Mouse (Mus musculus): Measurements from ENCODE around the gene Gnat2. TPM values are rescaled to one million over a fixed set of nuclear protein-coding genes. Genes with fewer than 3 reads are reported as not detected.

The Gnat2 gene
- polyA plus RNA-seq, 1 experiment = 0.90 TPM

DNA sequence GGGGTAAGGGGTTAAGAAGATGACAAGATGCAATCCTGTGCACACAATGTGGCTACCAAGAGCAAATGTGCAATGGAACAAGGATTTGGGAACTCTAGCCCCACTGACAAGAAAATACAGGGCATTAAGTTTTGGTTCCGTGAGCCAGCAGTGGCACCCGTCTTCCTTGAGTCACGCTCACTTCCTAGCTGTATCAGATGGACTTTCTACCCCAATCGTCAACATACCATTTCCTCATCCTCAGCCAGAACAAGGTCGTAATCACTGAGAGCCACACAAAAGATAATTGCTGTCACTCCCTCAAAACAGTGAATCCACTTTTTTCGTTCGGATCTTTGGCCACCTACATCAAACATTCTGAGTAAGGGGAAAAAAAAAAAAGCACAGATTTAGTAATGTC lies 19.7 kb downstream of the Gnat2 start:
- no peaks in the 10 kb centered on the region for H3K27me3 ChIP-seq (ENCODE audit: control insufficient read depth, insufficient read depth, insufficient read length)
- TF ChIP-seq MYOD1 (IDR thresholded peaks at IDR 0.05; ENCODE audit: control insufficient read depth in 1 of 3, insufficient read length in 2 of 3, low read depth in 2 of 3) (no peak), USF1 (IDR thresholded peaks at IDR 0.05; ENCODE audit: low read depth) (no peak), TCF12 (IDR thresholded peaks at IDR 0.05; ENCODE audit: insufficient read depth, poor library complexity, severe bottlenecking) (no peak), POLR2AphosphoS2 (IDR thresholded peaks at IDR 0.05; ENCODE audit: insufficient read length, low read depth) (no peak), TCF3 (IDR thresholded peaks at IDR 0.05; ENCODE audit: insufficient read length, low read depth) (no peak), E2F4 (IDR thresholded peaks at IDR 0.05; ENCODE audit: insufficient read depth) (no peak), MAX (IDR thresholded peaks at IDR 0.05; ENCODE audit: low read depth) (no peak), REST (IDR thresholded peaks at IDR 0.05; ENCODE audit: insufficient read depth, insufficient read length) (no peak), MYOG (IDR thresholded peaks at IDR 0.05; ENCODE audit: control insufficient read depth in 1 of 3, insufficient read depth in 1 of 3, insufficient read length in 2 of 3, low read depth in 2 of 3) (no peak), CEBPB (IDR thresholded peaks at IDR 0.05; ENCODE audit: insufficient read depth, poor library complexity, severe bottlenecking) (no peak), POLR2A (IDR thresholded peaks at IDR 0.05; ENCODE audit: insufficient read length, low read depth) (no peak)
- no peak overlapping the region for H3K4me3 ChIP-seq
- H3K36me3 ChIP-seq (ENCODE audit: control insufficient read depth, insufficient read depth) = peaks cover 70% of the 10 kb centered on the region
- H3ac ChIP-seq (ENCODE audit: control insufficient read depth, insufficient read length) = no peak overlapping the region
- H3K4me2 ChIP-seq (ENCODE audit: low read depth) = no peak overlapping the region
- H3K79me2 ChIP-seq (ENCODE audit: control insufficient read depth, insufficient read depth) = no peaks in the 10 kb centered on the region

DNA sequence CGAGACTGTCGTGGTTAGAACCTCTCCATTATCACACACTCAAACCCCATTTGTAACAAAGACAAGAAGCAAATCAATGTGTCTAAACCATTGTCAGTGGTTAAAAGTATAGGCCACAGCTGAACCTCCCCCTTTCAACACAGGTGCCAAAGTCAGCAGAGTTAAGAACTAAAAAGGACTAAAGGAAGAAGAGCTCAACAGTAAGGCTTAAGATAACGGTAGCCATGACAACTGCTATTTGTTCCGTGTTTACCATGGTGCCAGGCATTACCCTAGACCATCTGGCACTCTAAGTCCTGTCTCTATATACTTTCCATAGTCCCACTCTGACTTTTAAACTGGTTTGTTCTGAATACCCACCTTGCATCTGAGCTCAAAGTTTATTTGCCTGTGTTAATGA lies 20.1 kb downstream of the Gnat2 start:
- no peak overlapping the region for H3K4me3 ChIP-seq
- TF ChIP-seq POLR2AphosphoS2 (IDR thresholded peaks at IDR 0.05; ENCODE audit: insufficient read length, low read depth) (no peak), E2F4 (IDR thresholded peaks at IDR 0.05; ENCODE audit: insufficient read depth) (no peak), TCF12 (IDR thresholded peaks at IDR 0.05; ENCODE audit: insufficient read depth, poor library complexity, severe bottlenecking) (no peak), REST (IDR thresholded peaks at IDR 0.05; ENCODE audit: insufficient read depth, insufficient read length) (no peak), MAX (IDR thresholded peaks at IDR 0.05; ENCODE audit: low read depth) (no peak), TCF3 (IDR thresholded peaks at IDR 0.05; ENCODE audit: insufficient read length, low read depth) (no peak), MYOG (IDR thresholded peaks at IDR 0.05; ENCODE audit: control insufficient read depth in 1 of 3, insufficient read depth in 1 of 3, insufficient read length in 2 of 3, low read depth in 2 of 3) (no peak)
- H3K79me2 ChIP-seq (ENCODE audit: control insufficient read depth, insufficient read depth) = no peaks in the 10 kb centered on the region
- no peaks in the 10 kb centered on the region for H3K27me3 ChIP-seq (ENCODE audit: control insufficient read depth, insufficient read depth, insufficient read length)
- peaks cover 69% of the 10 kb centered on the region for H3K36me3 ChIP-seq (ENCODE audit: control insufficient read depth, insufficient read depth)
- no peak overlapping the region for H3ac ChIP-seq (ENCODE audit: control insufficient read depth, insufficient read length)
- no peak overlapping the region for H3K4me2 ChIP-seq (ENCODE audit: low read depth)

DNA sequence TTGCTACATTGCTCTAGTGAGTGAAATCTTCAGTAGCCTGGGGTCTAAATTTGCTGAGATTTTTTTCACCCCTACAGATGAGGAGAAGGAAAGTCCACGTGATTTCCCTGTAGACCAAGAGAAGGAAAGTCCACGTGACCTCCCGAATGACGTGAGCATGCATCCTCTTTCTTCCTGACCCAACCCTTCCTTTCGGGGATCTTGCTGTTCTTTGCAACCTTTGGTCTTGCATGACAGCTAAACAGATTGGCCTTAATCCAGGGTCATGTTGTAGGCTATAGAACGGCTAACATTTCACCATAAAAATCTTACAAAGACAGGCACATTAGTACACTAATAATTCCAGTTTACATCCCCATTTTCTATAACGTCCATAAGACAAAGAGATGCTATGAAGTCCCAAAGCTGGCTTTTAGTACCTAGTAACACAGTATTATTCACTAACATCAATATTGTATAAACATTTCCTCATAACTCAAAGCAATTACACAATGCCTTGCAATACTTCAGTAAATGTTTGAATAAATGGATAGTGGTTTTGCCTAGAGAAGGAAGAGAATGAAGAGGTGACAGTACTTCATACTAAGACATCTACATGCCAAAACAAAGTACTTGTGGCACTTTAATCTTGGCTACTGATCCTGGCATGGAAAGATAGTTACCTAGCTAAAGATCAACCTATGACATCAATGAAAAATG lies 21.2 kb downstream of the Gnat2 start:
- no peak overlapping the region for H3K4me3 ChIP-seq
- no peak overlapping the region for H3ac ChIP-seq (ENCODE audit: control insufficient read depth, insufficient read length)

DNA sequence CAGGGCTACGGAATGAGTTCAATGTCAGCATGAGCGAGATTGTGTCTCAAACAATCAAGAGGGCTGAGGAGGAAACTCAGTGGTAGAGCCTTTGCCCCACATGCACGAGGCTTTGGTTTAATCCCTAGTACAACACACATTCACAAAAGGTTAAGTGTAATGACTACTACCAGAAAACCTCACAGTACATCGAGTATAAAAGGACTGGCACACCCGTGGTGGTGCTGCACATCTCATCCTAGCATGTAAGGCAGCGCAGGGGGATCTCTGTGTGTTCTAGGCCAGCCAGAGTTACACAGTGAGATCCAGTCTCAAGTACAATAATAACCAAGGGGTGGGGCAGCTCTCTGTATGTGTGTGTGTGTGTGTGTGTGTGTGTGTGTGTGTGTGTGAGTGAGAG lies 24.9 kb downstream of the Gnat2 start:
- TF ChIP-seq MYOG (IDR thresholded peaks at IDR 0.05; ENCODE audit: control insufficient read depth in 1 of 3, insufficient read depth in 1 of 3, insufficient read length in 2 of 3, low read depth in 2 of 3) (no peak), USF1 (IDR thresholded peaks at IDR 0.05; ENCODE audit: low read depth) (no peak), MAX (IDR thresholded peaks at IDR 0.05; ENCODE audit: low read depth) (no peak), MYOD1 (IDR thresholded peaks at IDR 0.05; ENCODE audit: control insufficient read depth in 1 of 3, insufficient read length in 2 of 3, low read depth in 2 of 3) (no peak)
- Histone ChIP-seq H3K79me2 (ENCODE audit: control insufficient read depth, insufficient read depth) (no peaks in the 10 kb centered on the region), H3ac (ENCODE audit: control insufficient read depth, insufficient read length) (no peak overlapping the region), H3K27me3 (ENCODE audit: control insufficient read depth, insufficient read depth, insufficient read length) (no peaks in the 10 kb centered on the region), H3K36me3 (ENCODE audit: control insufficient read depth, insufficient read depth) (peaks cover 46% of the 10 kb centered on the region), H3K4me3 (no peak overlapping the region), H3K4me2 (ENCODE audit: low read depth) (no peak overlapping the region)

More for the DNA sequence above, 21.2 kb downstream of the Gnat2 start:
- Histone ChIP-seq H3K36me3 (ENCODE audit: control insufficient read depth, insufficient read depth) (peaks cover 58% of the 10 kb centered on the region), H3K79me2 (ENCODE audit: control insufficient read depth, insufficient read depth) (no peaks in the 10 kb centered on the region), H3K4me2 (ENCODE audit: low read depth) (no peak overlapping the region), H3K27me3 (ENCODE audit: control insufficient read depth, insufficient read depth, insufficient read length) (no peaks in the 10 kb centered on the region)
- TF ChIP-seq SRF (IDR thresholded peaks at IDR 0.05; ENCODE audit: control insufficient read depth, insufficient read length, low read depth) (no peak), REST (IDR thresholded peaks at IDR 0.05; ENCODE audit: insufficient read depth, insufficient read length) (no peak), E2F4 (IDR thresholded peaks at IDR 0.05; ENCODE audit: insufficient read depth) (no peak), POLR2A (IDR thresholded peaks at IDR 0.05; ENCODE audit: insufficient read length, low read depth) (no peak), CEBPB (IDR thresholded peaks at IDR 0.05; ENCODE audit: insufficient read depth, poor library complexity, severe bottlenecking) (no peak), TCF12 (IDR thresholded peaks at IDR 0.05; ENCODE audit: insufficient read depth, poor library complexity, severe bottlenecking) (no peak), MYOD1 (IDR thresholded peaks at IDR 0.05; ENCODE audit: control insufficient read depth in 1 of 3, insufficient read length in 2 of 3, low read depth in 2 of 3) (no peak), POLR2AphosphoS2 (IDR thresholded peaks at IDR 0.05; ENCODE audit: insufficient read length, low read depth) (no peak), MAX (IDR thresholded peaks at IDR 0.05; ENCODE audit: low read depth) (no peak), MYOG (IDR thresholded peaks at IDR 0.05; ENCODE audit: control insufficient read depth in 1 of 3, insufficient read depth in 1 of 3, insufficient read length in 2 of 3, low read depth in 2 of 3) (no peak), USF1 (IDR thresholded peaks at IDR 0.05; ENCODE audit: low read depth) (no peak), TCF3 (IDR thresholded peaks at IDR 0.05; ENCODE audit: insufficient read length, low read depth) (no peak)

DNA sequence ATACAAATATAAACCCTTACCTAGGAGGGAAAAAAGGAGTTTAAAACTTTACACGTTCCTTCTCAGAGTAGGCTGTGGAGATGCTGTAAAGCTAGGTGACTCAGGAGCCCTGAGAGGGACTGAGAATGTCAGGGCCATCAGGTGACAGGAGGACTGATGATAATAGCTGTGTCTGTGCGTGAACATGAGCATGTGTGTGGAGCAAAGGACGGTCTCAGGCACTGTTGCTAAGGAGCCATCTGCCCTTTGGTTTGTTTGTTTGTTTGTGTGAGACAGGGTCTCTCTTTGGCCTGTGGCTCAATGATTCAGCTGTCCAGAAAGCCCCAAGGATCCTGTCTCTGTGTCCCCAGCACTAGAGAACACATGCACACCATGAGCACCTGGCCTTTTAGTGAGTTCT lies 28.5 kb downstream of the Gnat2 start:
- Histone ChIP-seq H3ac (ENCODE audit: control insufficient read depth, insufficient read length) (no peak overlapping the region), H3K4me2 (ENCODE audit: low read depth) (no peak overlapping the region), H3K4me3 (no peak overlapping the region), H3K27me3 (ENCODE audit: control insufficient read depth, insufficient read depth, insufficient read length) (no peaks in the 10 kb centered on the region), H3K36me3 (ENCODE audit: control insufficient read depth, insufficient read depth) (peaks cover 30% of the 10 kb centered on the region), H3K79me2 (ENCODE audit: control insufficient read depth, insufficient read depth) (peaks cover 18% of the 10 kb centered on the region)
- TF ChIP-seq E2F4 (IDR thresholded peaks at IDR 0.05; ENCODE audit: insufficient read depth) = no peak
- TF ChIP-seq POLR2A (IDR thresholded peaks at IDR 0.05; ENCODE audit: insufficient read length, low read depth) = no peak
- no peak for TF ChIP-seq REST (IDR thresholded peaks at IDR 0.05; ENCODE audit: insufficient read depth, insufficient read length)
- no peak for TF ChIP-seq TCF3 (IDR thresholded peaks at IDR 0.05; ENCODE audit: insufficient read length, low read depth)

All from myocyte (in vitro differentiated cells).